Mouse (Mus musculus): Measurements from ENCODE around the gene Ascc2.

DNA sequence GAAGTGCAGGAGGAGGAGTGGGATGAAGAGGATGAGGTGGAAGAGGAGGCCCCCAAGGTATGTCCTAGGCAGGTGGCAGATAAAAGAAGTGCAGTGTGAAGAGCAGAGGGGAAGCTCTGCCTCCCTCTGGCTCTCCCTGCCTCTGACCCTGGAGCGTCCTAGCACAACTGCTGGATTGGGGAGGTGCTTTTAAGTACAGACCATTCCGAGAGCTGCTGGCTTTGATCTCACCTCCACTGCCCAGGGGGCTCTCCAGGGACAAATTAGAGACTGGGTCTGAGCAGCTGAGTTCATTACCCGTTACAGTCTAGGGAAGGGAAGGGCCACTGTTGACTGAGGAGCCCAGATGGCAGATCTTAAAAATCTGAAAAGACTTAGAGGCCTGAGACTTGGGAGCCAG is 42.6 kb downstream of the Ascc2 start:
- TF ChIP-seq CTCF (conservative IDR thresholded peaks at IDR 0.05; ENCODE audit: insufficient read depth, insufficient read length, low read depth, low read length): no peak
- TF ChIP-seq POLR2A (IDR thresholded peaks at IDR 0.05; ENCODE audit: low read depth, low read length): no peak
